Mouse (Mus musculus): ENCODE data around the gene 5330417C22Rik.

- TF ChIP-seq CTCF (IDR thresholded peaks at IDR 0.05) (no peak), EP300 (IDR thresholded peaks at IDR 0.05; ENCODE audit: insufficient read depth, low read depth, low read length) (no peak), POLR2A (IDR thresholded peaks at IDR 0.05; ENCODE audit: insufficient read depth, low read depth, low read length) (no peak)
These were observed 40.9 kb downstream of the 5330417C22Rik start for GRCm38 (mm10) chr3:108495486-108495885.
